Mouse (Mus musculus) neural tube, embryonic 15.5 days (tissue): ENCODE results near the gene Rplp2. TPM values are rescaled to one million over a fixed set of nuclear protein-coding genes. Genes with fewer than 3 reads are reported as not detected.

ENCODE experiments used
- ATAC-seq: fragments of 200-750 bp; cut with Nextera tagmentation; 2 replicates; pipeline ENCODE4 v1.8.0; 2017; ENCODE audit warnings: mild to moderate bottlenecking, moderate TSS enrichment, moderate library complexity; ENCODE audit not compliant: low FRiP score
- H3K27ac ChIP-seq: fragments of 300-500 bp; sonication (generic); replicated peaks from 2 replicates; pipeline ENCODE4 v1.5.1; 2015; ENCODE audit warnings: mild to moderate bottlenecking, inconsistent platforms
- H3K27me3 ChIP-seq: fragments of 300-500 bp; sonication (generic); replicated peaks from 2 replicates; pipeline ENCODE4 v1.6.1; 2015; ENCODE audit warnings: inconsistent platforms
- H3K36me3 ChIP-seq: fragments of 300-500 bp; sonication (generic); 2 replicates; pipeline ENCODE4 v1.6.1; 2015; ENCODE audit warnings: inconsistent platforms
- H3K4me1 ChIP-seq: fragments of 300-500 bp; sonication (generic); 2 replicates; pipeline ENCODE4 v1.6.1; 2015; ENCODE audit warnings: inconsistent platforms
- H3K4me2 ChIP-seq: fragments of 300-500 bp; sonication (generic); 2 replicates; pipeline ENCODE4 v1.6.1; 2015; ENCODE audit warnings: inconsistent platforms, mild to moderate bottlenecking, moderate library complexity
- H3K4me3 ChIP-seq: fragments of 300-500 bp; sonication (generic); replicated peaks from 2 replicates; pipeline ENCODE4 v1.5.1; 2015; ENCODE audit warnings: mild to moderate bottlenecking, inconsistent platforms
- H3K9ac ChIP-seq: fragments of 300-500 bp; sonication (generic); replicated peaks from 2 replicates; pipeline ENCODE4 v1.6.1; 2015; ENCODE audit warnings: mild to moderate bottlenecking, inconsistent platforms
- H3K9me3 ChIP-seq: fragments of 300-500 bp; sonication (generic); replicated peaks from 2 replicates; pipeline ENCODE4 v1.6.1; 2016; ENCODE audit warnings: inconsistent platforms
- WGBS: fragments of 180-500 bp; shearing (Covaris S2); methylation state at CpG from one replicate; pipeline ENCODE4 v1.1.7; 2015; ENCODE audit warnings: mixed read lengths; 5-methylcytosine and 5-hydroxymethylcytosine counted together
- polyA plus RNA-seq: library from polyadenylated mRNA; unstranded; fragments of >200 nt; fragmentation: Nextera tagmentation; extraction: Ambion mirVana; gene quantifications from 2 replicates; pipeline ENCODE4 v1.2.1, GENCODE M21; 2015

The Rplp2 gene
- polyA plus RNA-seq, 1 experiment from 2014 or later, result 743 TPM

- ATAC-seq, result no peak
- H3K4me2 ChIP-seq, result no peak overlapping the region
- no peaks in the 10 kb centered on the region for H3K9me3 ChIP-seq
- no peaks in the 10 kb centered on the region for H3K27me3 ChIP-seq
- no peak overlapping the region for H3K27ac ChIP-seq
- 73% methylated on average over 8 of the region's 8 CpGs for WGBS
- peaks cover 10% of the 10 kb centered on the region for H3K4me1 ChIP-seq
- H3K4me3 ChIP-seq, result no peak overlapping the region
- no peak overlapping the region for H3K9ac ChIP-seq
- no peaks in the 10 kb centered on the region for H3K36me3 ChIP-seq
Observed at GRCm38 (mm10) chr7:141417731-141418681, 29.2 kb upstream of the Rplp2 start.

GRCm38 (mm10) chr7:141418970-141419369, 28.2 kb upstream of the Rplp2 start:
- Histone ChIP-seq H3K36me3 (no peaks in the 10 kb centered on the region), H3K27ac (no peak overlapping the region), H3K4me3 (no peak overlapping the region), H3K9ac (no peak overlapping the region), H3K4me2 (no peak overlapping the region), H3K4me1 (peaks cover 6% of the 10 kb centered on the region), H3K27me3 (no peaks in the 10 kb centered on the region), H3K9me3 (no peaks in the 10 kb centered on the region)
- WGBS, result 39% methylated on average over 7 of the region's 7 CpGs
- ATAC-seq, result no peak

- Histone ChIP-seq H3K27ac (no peak overlapping the region), H3K4me2 (no peak overlapping the region), H3K9ac (no peak overlapping the region), H3K36me3 (no peaks in the 10 kb centered on the region), H3K4me1 (no peaks in the 10 kb centered on the region), H3K9me3 (no peaks in the 10 kb centered on the region), H3K4me3 (no peak overlapping the region), H3K27me3 (no peaks in the 10 kb centered on the region)
- WGBS, result 87% methylated on average over 9 of the region's 9 CpGs
- ATAC-seq, result no peak
Observed at GRCm38 (mm10) chr7:141420030-141420702, 27.0 kb upstream of the Rplp2 start.

GRCm38 (mm10) chr7:141423811-141424210, 23.4 kb upstream of the Rplp2 start:
- no peak overlapping the region for H3K4me3 ChIP-seq
- H3K9ac ChIP-seq, result no peak overlapping the region
- H3K36me3 ChIP-seq, result peaks cover 14% of the 10 kb centered on the region
- H3K27me3 ChIP-seq, result no peaks in the 10 kb centered on the region
- no peak for ATAC-seq
- H3K4me2 ChIP-seq, result no peak overlapping the region
- H3K9me3 ChIP-seq, result no peaks in the 10 kb centered on the region
- WGBS, result 78% methylated on average over 4 of the region's 4 CpGs
- H3K27ac ChIP-seq, result no peak overlapping the region
- H3K4me1 ChIP-seq, result peaks cover 10% of the 10 kb centered on the region

- Histone ChIP-seq H3K4me3 (no peak overlapping the region), H3K27ac (no peak overlapping the region), H3K9me3 (no peaks in the 10 kb centered on the region), H3K36me3 (peaks cover 36% of the 10 kb centered on the region), H3K4me1 (peaks cover 26% of the 10 kb centered on the region), H3K27me3 (no peaks in the 10 kb centered on the region), H3K9ac (no peak overlapping the region), H3K4me2 (no peak overlapping the region)
- ATAC-seq, result no peak
- WGBS, result 89% methylated on average over 12 of the region's 12 CpGs
Observed at GRCm38 (mm10) chr7:141426948-141427730, 20.0 kb upstream of the Rplp2 start.

- peaks cover 38% of the 10 kb centered on the region for H3K4me1 ChIP-seq
- peak overlapping the region; percentile 77 for H3K9ac ChIP-seq
- H3K4me3 ChIP-seq, result peak overlapping the region; percentile 64
- peaks cover 51% of the 10 kb centered on the region for H3K36me3 ChIP-seq
- peak; percentile 2; the same call in 1 of the 2 replicates for ATAC-seq
- no peaks in the 10 kb centered on the region for H3K27me3 ChIP-seq
- WGBS, result 51% methylated on average over 5 of the region's 5 CpGs
- no peaks in the 10 kb centered on the region for H3K9me3 ChIP-seq
- H3K27ac ChIP-seq, result peak overlapping the region; percentile 81
- peak overlapping the region; percentile 81 for H3K4me2 ChIP-seq
Observed at GRCm38 (mm10) chr7:141428701-141429100, 18.5 kb upstream of the Rplp2 start.

- 2% methylated on average over 19 of the region's 19 CpGs for WGBS
- H3K36me3 ChIP-seq, result peaks cover 51% of the 10 kb centered on the region
- peak within 1 kb of the TSS; percentile 64 for H3K4me3 ChIP-seq
- no peaks in the 10 kb centered on the region for H3K27me3 ChIP-seq
- no peaks in the 10 kb centered on the region for H3K9me3 ChIP-seq
- peaks cover 44% of the 10 kb centered on the region for H3K4me1 ChIP-seq
- ATAC-seq, result peak; percentile 87
- H3K4me2 ChIP-seq, result peak within 1 kb of the TSS; percentile 81
- H3K27ac ChIP-seq, result peak within 1 kb of the TSS; percentile 81
- peak within 1 kb of the TSS; percentile 77 for H3K9ac ChIP-seq
Observed at GRCm38 (mm10) chr7:141429310-141429709, 17.9 kb upstream of the Rplp2 start, which contains the start of gene Cend1. Gene Cend1, minus strand, starts transcription at chr7:141429491.

- Histone ChIP-seq H3K27me3 (no peaks in the 10 kb centered on the region), H3K27ac (peak overlapping the region; percentile 81), H3K4me3 (peak overlapping the region; percentile 64; the same call in 1 of the 2 replicates), H3K9me3 (no peaks in the 10 kb centered on the region), H3K4me1 (peaks cover 51% of the 10 kb centered on the region), H3K9ac (no peak overlapping the region), H3K4me2 (peak overlapping the region; percentile 81), H3K36me3 (peaks cover 51% of the 10 kb centered on the region)
- ATAC-seq, result 0 out of 2 replicates have a peak, but pooled peaks have one; percentile 19
- WGBS, result 61% methylated on average over 9 of the region's 9 CpGs
Observed at GRCm38 (mm10) chr7:141429840-141430584, 17.2 kb upstream of the Rplp2 start.

- Histone ChIP-seq H3K4me1 (peaks cover 58% of the 10 kb centered on the region), H3K27me3 (no peaks in the 10 kb centered on the region), H3K36me3 (peaks cover 51% of the 10 kb centered on the region), H3K4me3 (no peak overlapping the region), H3K9ac (no peak overlapping the region), H3K27ac (0 out of 2 replicates have a peak overlapping the region, but pooled peaks have one; percentile 81), H3K9me3 (no peaks in the 10 kb centered on the region), H3K4me2 (no peak overlapping the region)
- WGBS, result 91% methylated on average over 9 of the region's 9 CpGs
- ATAC-seq, result no peak
Observed at GRCm38 (mm10) chr7:141430585-141431240, 16.5 kb upstream of the Rplp2 start.

- Histone ChIP-seq H3K4me1 (peaks cover 67% of the 10 kb centered on the region), H3K4me2 (no peak overlapping the region), H3K9ac (no peak overlapping the region), H3K27me3 (no peaks in the 10 kb centered on the region), H3K9me3 (no peaks in the 10 kb centered on the region), H3K4me3 (no peak overlapping the region), H3K27ac (no peak overlapping the region), H3K36me3 (peaks cover 48% of the 10 kb centered on the region)
- WGBS, result 95% methylated on average over 19 of the region's 19 CpGs
- ATAC-seq, result no peak
Observed at GRCm38 (mm10) chr7:141431434-141432185, 15.6 kb upstream of the Rplp2 start.
